Mouse (Mus musculus): ENCODE results near the gene Gm17469.
"Not testable (repeated sequence)": the region's sequence is repeated elsewhere in the genome, so short reads cannot be mapped to it uniquely, and the experiment has no call there.

Gm17469 gene

DNA sequence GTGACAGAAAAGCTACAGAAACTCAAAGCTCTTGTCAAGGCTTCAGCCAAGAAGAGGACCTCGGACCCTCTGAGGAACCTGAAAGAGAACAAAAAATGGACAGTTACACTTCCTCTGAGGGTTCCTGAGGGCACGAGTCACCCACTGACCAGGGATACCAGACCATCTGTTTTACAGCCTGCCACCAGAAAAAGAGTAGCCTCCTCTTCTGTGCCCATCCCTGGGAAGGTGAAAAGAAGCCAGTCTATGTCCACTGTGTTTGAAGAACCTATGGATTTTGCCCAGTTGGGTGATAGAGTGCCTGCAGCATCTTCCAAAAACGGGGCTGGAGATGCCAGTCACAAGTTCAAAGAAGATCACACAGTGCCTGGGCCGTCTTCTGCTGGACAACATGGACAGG, at the start of gene Gm17469:
Gm17469 (plus strand) TSS at position 301 of the 400 bp plus-strand sequence.
- DNase-seq, result not testable (repeated sequence)

All from spleen, adult 18-20 months (tissue).